Mouse (Mus musculus) spleen, adult 2 months (tissue): Measurements from ENCODE around the gene Sco1. TPM values are rescaled to one million over a fixed set of nuclear protein-coding genes. Genes with fewer than 3 reads are reported as not detected.

ENCODE experiments used
- DNase-seq, 2 experiments: peaks; one replicate each; pipeline versions ENCODE4 v3.0.0 to v3.0.0-alpha.2; 2012 to 2021; ENCODE audit warnings: low spot score in 2 of 2, low read depth in 1 of 2
- H3K27ac ChIP-seq: fragments of 200-500 bp; 2 replicates; pipeline ENCODE4 v1.5.1; 2012; ENCODE audit warnings: low read length, inconsistent platforms; ENCODE audit not compliant: insufficient read depth
- H3K27me3 ChIP-seq: fragments of 200-500 bp; 2 replicates; pipeline ENCODE4 v1.6.1; 2012; ENCODE audit warnings: mild to moderate bottlenecking, moderate library complexity, low read length, inconsistent platforms; ENCODE audit not compliant: control insufficient read depth, insufficient read depth
- H3K36me3 ChIP-seq: fragments of 200-500 bp; 2 replicates; pipeline ENCODE4 v1.6.1; 2012; ENCODE audit warnings: mild to moderate bottlenecking, low read length, inconsistent platforms; ENCODE audit not compliant: control insufficient read depth, insufficient read depth
- H3K4me1 ChIP-seq: fragments of 200-500 bp; 2 replicates; pipeline ENCODE4 v1.6.1; 2011; ENCODE audit warnings: inconsistent platforms; ENCODE audit not compliant: control insufficient read depth, insufficient read depth, insufficient read length
- H3K4me3 ChIP-seq: fragments of 200-500 bp; 2 replicates; pipeline ENCODE4 v1.5.1; 2011; ENCODE audit warnings: mild to moderate bottlenecking, inconsistent platforms; ENCODE audit not compliant: insufficient read depth, insufficient read length; ENCODE audit errors: extremely low read depth
- CTCF ChIP-seq: fragments of 200-500 bp; IDR thresholded peaks from 2 replicates; pipeline ENCODE4 v1.5.1; 2011; ENCODE audit warnings: mild to moderate bottlenecking, inconsistent platforms; ENCODE audit not compliant: insufficient read depth, insufficient read length, insufficient replicate concordance; ENCODE audit errors: extremely low read depth
- POLR2A ChIP-seq: fragments of 200-500 bp; IDR thresholded peaks from 2 replicates; pipeline ENCODE4 v1.6.1; 2011; ENCODE audit warnings: low read depth, low read length, inconsistent platforms
- WGBS: fragments of 180-500 bp; shearing (Covaris S2); methylation state at CpG from one replicate; pipeline ENCODE4 v1.1.7; 2018; 5-methylcytosine and 5-hydroxymethylcytosine counted together
- polyA plus RNA-seq: library from polyadenylated mRNA; depleted of rRNA; stranded (reverse); fragments of >200 nt; gene quantifications from 2 replicates; pipeline ENCODE4 v1.2.3, GENCODE M21; 2012

Sco1 gene
- polyA plus RNA-seq, 1 experiment = 2.0 TPM

DNA sequence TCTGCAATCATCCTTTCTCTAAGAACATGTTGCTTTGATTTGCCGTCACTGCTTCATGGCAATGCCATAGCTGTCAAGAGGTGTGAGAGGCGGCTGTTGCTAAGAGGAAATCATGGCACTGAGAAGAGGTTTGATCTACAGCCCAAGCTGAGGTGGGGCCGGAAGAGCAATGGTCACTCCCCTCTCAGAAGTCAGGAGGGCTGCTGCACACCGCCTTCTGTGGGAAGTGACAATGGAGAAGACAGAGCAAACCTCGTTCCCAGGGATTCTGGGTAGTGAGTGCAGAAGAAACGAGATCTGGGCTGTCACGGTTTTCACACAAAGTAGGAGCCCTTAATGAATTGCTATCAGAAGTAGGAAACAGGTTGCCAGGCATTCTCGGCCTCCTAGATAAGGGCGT is 50.8 kb downstream of the Sco1 start:
- TF ChIP-seq POLR2A (no peak), CTCF (no peak)
- Histone ChIP-seq H3K27ac (no peak overlapping the region), H3K4me1 (no peaks in the 10 kb centered on the region), H3K27me3 (no peaks in the 10 kb centered on the region), H3K36me3 (no peaks in the 10 kb centered on the region), H3K4me3 (no peak overlapping the region)
- WGBS = 83% methylated on average over 9 of the region's 9 CpGs
- DNase-seq = no peak

- 72% methylated on average over 1 of the region's 1 CpGs for WGBS
These were observed 51.8 kb downstream of the Sco1 start for GRCm38 (mm10) chr11:67104242-67104641.

DNA sequence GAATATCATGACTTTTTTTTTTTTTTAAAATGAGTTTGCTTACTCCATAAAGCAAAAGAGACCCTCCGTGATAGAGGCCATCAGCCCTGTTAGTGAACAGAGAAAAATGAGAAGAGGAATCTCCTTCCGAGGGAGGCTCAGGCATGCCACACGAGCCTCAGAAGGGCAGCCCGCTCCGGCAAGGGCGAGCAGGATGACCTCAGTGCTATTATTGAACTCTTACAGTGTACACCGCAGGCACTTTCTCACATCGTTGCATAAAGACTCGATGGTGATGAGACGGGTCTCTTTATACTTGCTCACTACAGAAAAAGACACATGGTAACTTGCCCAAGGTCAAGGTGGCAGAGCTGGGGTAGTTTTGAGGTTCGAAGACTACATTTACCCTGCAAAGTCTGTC is 52.2 kb downstream of the Sco1 start:
- Histone ChIP-seq H3K27me3 (no peaks in the 10 kb centered on the region), H3K27ac (no peak overlapping the region), H3K4me1 (no peaks in the 10 kb centered on the region), H3K36me3 (no peaks in the 10 kb centered on the region), H3K4me3 (no peak overlapping the region)
- TF ChIP-seq POLR2A = no peak
- TF ChIP-seq CTCF = no peak
- no peak for DNase-seq
- 84% methylated on average over 11 of the region's 11 CpGs for WGBS

More at GRCm38 (mm10) chr11:67104242-67104641, 51.8 kb downstream of the Sco1 start:
- H3K27ac ChIP-seq = no peak overlapping the region
- TF ChIP-seq POLR2A = no peak
- no peak for TF ChIP-seq CTCF
- DNase-seq = no peak
- H3K4me3 ChIP-seq = no peak overlapping the region
- no peaks in the 10 kb centered on the region for H3K4me1 ChIP-seq
- H3K27me3 ChIP-seq = no peaks in the 10 kb centered on the region
- no peaks in the 10 kb centered on the region for H3K36me3 ChIP-seq

- DNase-seq = no peak
- no peaks in the 10 kb centered on the region for H3K4me1 ChIP-seq
- no peaks in the 10 kb centered on the region for H3K27me3 ChIP-seq
- H3K27ac ChIP-seq = no peak overlapping the region
- no peaks in the 10 kb centered on the region for H3K36me3 ChIP-seq
- H3K4me3 ChIP-seq = no peak overlapping the region
- 76% methylated on average over 4 of the region's 4 CpGs for WGBS
- TF ChIP-seq CTCF (no peak), POLR2A (no peak)
These were observed 53.2 kb downstream of the Sco1 start for GRCm38 (mm10) chr11:67105689-67106088.

- TF ChIP-seq CTCF = no peak
- TF ChIP-seq POLR2A = no peak
- Histone ChIP-seq H3K4me3 (no peak overlapping the region), H3K36me3 (no peaks in the 10 kb centered on the region), H3K27me3 (no peaks in the 10 kb centered on the region), H3K4me1 (no peaks in the 10 kb centered on the region), H3K27ac (no peak overlapping the region)
- no peak for DNase-seq
- WGBS = 80% methylated on average over 10 of the region's 10 CpGs
These were observed 54.5 kb downstream of the Sco1 start for GRCm38 (mm10) chr11:67106973-67107372.

DNA sequence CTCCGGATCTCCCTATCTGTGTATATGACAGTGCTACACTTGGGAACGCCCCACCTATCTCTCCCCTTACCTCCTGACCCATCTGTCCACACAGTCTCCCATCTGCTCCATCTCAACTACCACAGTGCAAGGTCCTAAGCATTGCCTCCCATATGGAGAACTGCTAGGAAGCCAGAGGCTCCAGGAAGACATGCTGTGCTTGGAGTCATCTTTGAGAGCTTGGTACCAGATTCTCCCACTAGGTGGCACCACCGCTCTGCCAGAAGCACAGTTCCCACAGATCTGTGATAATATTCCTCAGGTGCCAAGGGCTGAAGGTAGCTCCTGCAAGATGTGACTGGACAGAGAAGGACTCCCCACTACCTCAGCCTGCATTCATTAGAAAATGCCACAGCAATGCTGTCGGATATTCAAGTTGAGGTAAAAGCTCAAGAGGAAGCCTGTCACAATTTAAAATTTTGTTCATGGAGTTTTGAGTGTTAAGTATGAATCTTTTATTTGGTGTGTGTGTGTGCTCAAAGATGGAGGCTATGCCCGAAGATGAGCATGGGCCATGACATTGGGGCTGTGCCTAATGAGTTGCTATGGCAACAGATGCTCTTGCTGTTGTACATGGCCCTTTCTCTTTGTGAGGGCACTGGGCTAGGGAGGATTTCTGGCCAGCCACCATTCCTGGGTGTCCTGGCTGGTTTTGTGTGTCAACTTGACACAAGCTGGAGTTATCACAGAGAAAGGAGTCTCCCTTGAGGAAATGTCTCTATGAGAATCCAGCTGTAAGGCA is 57.9 kb downstream of the Sco1 start:
- H3K4me3 ChIP-seq = no peak overlapping the region
- H3K27me3 ChIP-seq = no peaks in the 10 kb centered on the region
- no peaks in the 10 kb centered on the region for H3K36me3 ChIP-seq
- peak in 1 of 2 experiments; percentile 40 for DNase-seq
- H3K27ac ChIP-seq = no peak overlapping the region
- 41% methylated on average over 5 of the region's 5 CpGs for WGBS
- TF ChIP-seq POLR2A (no peak), CTCF (peak; percentile 66; the same call in 1 of the 2 replicates)
- H3K4me1 ChIP-seq = no peaks in the 10 kb centered on the region

GRCm38 (mm10) chr11:67112019-67112850 is 59.8 kb downstream of the Sco1 start:
- H3K4me3 ChIP-seq = no peak overlapping the region
- DNase-seq = peak; percentile 22 to 50
- no peaks in the 10 kb centered on the region for H3K4me1 ChIP-seq
- TF ChIP-seq POLR2A (no peak), CTCF (peak; percentile 28; the same call in 1 of the 2 replicates)
- H3K27ac ChIP-seq = no peak overlapping the region
- WGBS = 31% methylated on average over 11 of the region's 11 CpGs
- no peaks in the 10 kb centered on the region for H3K36me3 ChIP-seq
- H3K27me3 ChIP-seq = no peaks in the 10 kb centered on the region
